Mouse (Mus musculus) monocyte, adult 5-6 weeks (primary cell): Measurements from ENCODE around the gene Hrg. TPM values are rescaled to one million over a fixed set of nuclear protein-coding genes. Genes with fewer than 3 reads are reported as not detected.
"Not testable (repeated sequence)": the region's sequence is repeated elsewhere in the genome, so short reads cannot be mapped to it uniquely, and the experiment has no call there.

Experiments used
- ATAC-seq: fragments of 153-309, 156-312 bp; replicated peaks from 2 replicates; pipeline ENCODE4 v1.8.0; 2017; ENCODE audit warnings: mild to moderate bottlenecking; ENCODE audit not compliant: low TSS enrichment, insufficient number of reproducible peaks, severe bottlenecking, poor library complexity, low FRiP score
- total RNA-seq: library from RNA; stranded (forward); fragments of 200-1000, 200-491, 200-594 nt; gene quantifications from 3 replicates; pipeline ENCODE4 v1.2.3, GENCODE M21; 2017

Hrg gene
- total RNA-seq, 1 experiment from 2014 or later = not detected

DNA sequence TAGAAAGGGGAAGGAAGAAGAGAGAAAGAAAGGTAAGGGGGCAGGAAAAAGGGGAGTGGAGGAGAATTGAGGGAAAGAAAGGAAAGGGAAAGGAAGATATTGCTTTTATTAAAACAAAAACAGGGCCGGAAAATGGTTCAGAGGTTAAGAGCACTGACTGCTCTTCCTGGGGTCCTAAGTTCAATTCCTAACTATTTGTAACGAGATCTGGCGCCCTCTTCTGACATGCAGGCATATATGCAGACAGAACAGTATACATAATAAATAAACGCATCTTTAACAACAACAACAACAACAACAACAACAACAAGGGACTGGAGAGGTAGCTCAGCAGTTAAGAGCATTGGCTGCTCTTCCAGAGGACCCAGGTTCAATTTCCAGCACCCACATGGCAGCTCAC lies 2.2 kb downstream of the Hrg start:
- no peak for ATAC-seq

- no peak for ATAC-seq
Measured at GRCm38 (mm10) chr16:22955397-22956084, 4.7 kb downstream of the Hrg start.

DNA sequence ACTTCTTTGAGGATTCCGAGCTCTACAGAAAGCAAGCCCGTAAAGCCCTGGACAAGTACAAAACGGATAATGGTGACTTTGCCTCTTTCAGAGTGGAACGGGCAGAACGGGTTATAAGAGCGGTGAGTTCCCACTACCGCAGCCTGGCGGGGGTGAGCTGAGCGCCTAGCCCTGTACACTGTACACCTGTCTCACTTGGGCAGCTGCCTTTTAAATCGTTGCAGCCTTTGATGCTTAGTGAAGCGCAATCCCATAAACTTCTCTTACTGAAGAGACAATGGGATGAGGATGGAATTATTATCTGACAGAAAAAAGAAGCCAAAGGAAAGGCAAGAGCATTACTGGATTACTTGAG lies 5.2 kb downstream of the Hrg start:
- no peak for ATAC-seq

DNA sequence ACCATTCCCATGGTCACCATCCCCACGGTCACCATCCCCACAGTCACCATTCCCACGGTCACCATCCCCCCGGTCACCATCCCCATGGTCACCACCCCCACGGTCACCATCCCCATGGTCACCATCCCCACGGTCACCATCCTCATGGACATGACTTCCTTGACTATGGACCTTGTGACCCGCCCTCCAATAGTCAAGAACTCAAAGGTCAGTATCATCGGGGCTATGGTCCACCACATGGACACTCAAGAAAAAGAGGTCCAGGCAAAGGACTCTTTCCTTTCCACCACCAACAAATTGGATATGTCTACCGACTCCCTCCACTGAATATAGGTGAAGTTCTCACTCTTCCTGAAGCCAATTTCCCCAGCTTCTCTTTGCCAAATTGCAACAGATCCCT lies 10.2 kb downstream of the Hrg start:
- no peak for ATAC-seq

DNA sequence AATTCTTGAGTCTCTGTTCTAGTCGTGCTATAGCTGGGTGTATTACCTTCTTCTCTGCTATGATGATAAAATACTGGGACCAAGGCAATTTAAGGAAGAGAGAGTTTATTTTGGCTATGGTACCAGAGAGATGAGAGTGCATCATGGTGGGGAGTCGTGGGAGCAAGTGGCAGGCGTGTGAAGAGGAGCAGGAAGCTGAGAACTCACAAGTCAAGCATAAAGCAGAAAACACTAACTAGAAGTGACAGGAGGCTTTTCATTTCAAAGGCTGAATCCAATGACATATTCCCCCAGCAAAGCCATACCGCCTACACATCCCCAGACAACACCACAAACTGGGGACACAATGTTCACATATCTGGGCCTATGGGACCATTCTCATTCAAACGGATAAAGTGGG lies 11.4 kb downstream of the Hrg start:
- ATAC-seq = no peak

GRCm38 (mm10) chr16:22963293-22963692 lies 12.4 kb downstream of the Hrg start:
- ATAC-seq = no peak

DNA sequence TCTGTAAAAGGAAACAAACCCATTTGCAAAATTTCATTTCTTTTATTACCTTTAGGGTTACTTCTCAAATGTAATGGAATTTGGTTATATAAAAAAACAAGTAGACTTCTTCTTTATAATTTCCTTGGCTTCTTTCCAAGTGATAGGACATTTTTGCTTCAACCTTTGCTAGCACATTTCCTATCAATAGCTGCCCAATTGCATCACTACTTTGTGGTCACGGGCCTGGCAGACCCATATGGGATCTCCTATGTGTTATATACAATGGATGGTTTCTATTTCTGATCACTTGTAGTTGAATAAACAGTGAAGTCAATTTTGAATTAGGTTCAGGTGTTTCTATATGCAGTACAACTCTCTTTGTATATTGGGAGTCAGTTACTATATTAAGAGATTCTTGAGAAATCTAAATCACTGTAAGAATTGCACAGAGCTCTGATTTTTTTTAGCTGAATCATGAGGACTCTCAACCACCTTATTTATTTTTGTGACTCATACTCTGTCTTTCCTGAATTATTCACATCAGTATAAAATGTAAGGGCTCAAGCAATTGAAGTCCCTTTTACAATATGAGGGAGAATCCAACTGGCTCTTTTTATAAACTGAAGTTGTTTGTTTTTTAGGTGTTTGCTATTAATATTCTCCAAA lies 16.6 kb downstream of the Hrg start:
- no peak for ATAC-seq

- ATAC-seq = not testable (repeated sequence)
Measured at GRCm38 (mm10) chr16:22996951-22997350, 46.1 kb downstream of the Hrg start.

Other genes with a start within 250 kb of the Hrg start
- not detected in 3 replicates for gene Crygs, start 139.5 kb upstream of the Hrg start, total RNA-seq
- 9.0 to 21.8 TPM (median 12.8 TPM) in 3 replicates for gene Tbccd1, start 93.4 kb upstream of the Hrg start, total RNA-seq
- gene Dnajb11, start 93.2 kb upstream of the Hrg start, total RNA-seq = 181 to 198 TPM (median 183 TPM) in 3 replicates
- gene Ahsg, start 59.8 kb upstream of the Hrg start, total RNA-seq = not detected in 3 replicates
- gene Fetub, start 32.7 kb upstream of the Hrg start, total RNA-seq = not detected in 3 replicates
- not detected in 3 replicates for gene Kng2, start 78.4 kb downstream of the Hrg start, total RNA-seq
- not detected in 3 replicates for gene Kng1, start 106.8 kb downstream of the Hrg start, total RNA-seq
- 1,626 to 2,036 TPM (median 1,817 TPM) in 3 replicates for gene Eif4a2, start 156.4 kb downstream of the Hrg start, total RNA-seq
- gene Rfc4, start 176.7 kb downstream of the Hrg start, total RNA-seq = 6.0 to 13.5 TPM (median 12.6 TPM) in 3 replicates
- gene Adipoq, start 195.5 kb downstream of the Hrg start, total RNA-seq = not detected in 3 replicates